8 mouse cellular contexts compared by ENCODE assay signal in the genomic region with DNA sequence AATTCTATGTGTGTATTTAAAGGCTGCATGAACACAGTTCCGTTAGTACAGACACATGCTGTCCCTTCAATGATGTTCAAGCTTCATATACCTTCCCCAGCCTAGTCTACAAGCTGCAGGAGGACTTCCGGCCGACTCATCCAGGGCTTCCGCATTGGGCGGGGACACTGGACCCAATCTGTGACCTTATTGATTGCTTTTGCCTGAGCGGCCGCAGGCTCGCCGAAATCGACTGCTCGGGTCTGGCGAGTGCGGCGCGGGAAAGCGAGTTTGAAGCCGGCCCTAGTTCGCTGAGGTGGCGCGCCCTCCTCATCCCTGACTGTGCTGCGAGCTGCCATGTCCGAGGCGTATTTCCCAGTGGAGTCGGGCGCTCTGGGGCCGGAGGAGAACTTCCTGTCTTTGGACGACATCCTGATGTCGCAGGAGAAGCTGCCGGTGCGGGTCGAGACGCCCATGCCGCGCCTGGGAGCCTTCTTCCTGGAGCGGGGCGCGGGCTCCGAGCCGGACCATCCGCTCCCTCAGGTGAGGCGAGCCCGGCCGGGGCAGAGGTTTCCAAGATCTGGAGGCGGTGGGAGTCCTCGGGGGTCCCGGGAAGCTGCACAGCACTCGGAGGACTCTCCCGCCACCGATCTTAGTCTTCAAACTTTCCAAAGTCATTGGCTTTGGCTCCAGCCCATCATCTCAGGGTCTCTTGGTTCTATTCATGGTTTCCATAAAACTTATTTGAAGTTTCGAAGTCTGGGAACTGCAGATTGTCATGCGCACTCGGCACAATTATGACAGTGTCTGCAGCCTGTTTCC. TPM values are rescaled to one million over a fixed set of nuclear protein-coding genes. Genes with fewer than 3 reads are reported as not detected.
A peak's percentile ranks its signal among the peaks of the same experiment; 100 is the strongest.
DNase-seq lines count a peak whose midpoint lies in the region; ATAC-seq and TF ChIP-seq lines count a peak whose summit lies in the region.

A gene (plus strand): TSS at position 192 of the 801 bp plus-strand sequence.

- H3K4me1 ChIP-seq in ES-E14 (ENCODE audit: control insufficient read depth in 2 of 2, insufficient read depth in 2 of 2, low read length in 2 of 2, poor library complexity in 1 of 2) = no peaks in the 10 kb centered on the region
- peaks cover 9% of the 10 kb centered on the region for H3K4me1 ChIP-seq in forebrain, embryonic 16.5 days (replicated peaks; ENCODE audit: control insufficient read depth, insufficient read depth, low read length)
- peaks cover 9% of the 10 kb centered on the region for H3K4me1 ChIP-seq in lung, embryonic 15.5 days

- no peaks in the 10 kb centered on the region; the same call in 1 of the 2 replicates for H3K27me3 ChIP-seq in forebrain, embryonic 16.5 days (replicated peaks; ENCODE audit: control insufficient read depth, insufficient read depth, low read length)
- no peaks in the 10 kb centered on the region for H3K27me3 ChIP-seq in lung, embryonic 15.5 days

- peak; percentile 92 for DNase-seq in ES-E14 (ENCODE audit: low read depth, low spot score)
- DNase-seq in cerebellum, adult 11-12 months = peak; percentile 89
- DNase-seq in heart, postnatal 4 days = peak; percentile 95
- peak; percentile 84 to 88 for DNase-seq in layer of hippocampus, adult 8-10 months (ENCODE audit: low spot score in 2 of 2)
- peak; percentile 81 for DNase-seq in ovary, adult 18-20 months (ENCODE audit: low spot score)
- DNase-seq in thymus, postnatal 0 days (ENCODE audit: low spot score) = peak; percentile 94

- under 1% methylated on average over 52 of the region's 52 CpGs for WGBS in forebrain, embryonic 16.5 days
- WGBS in lung, embryonic 15.5 days = 2% methylated on average over 52 of the region's 52 CpGs

- peaks cover 2% of the 10 kb centered on the region for H3K36me3 ChIP-seq in ES-E14 (ENCODE audit: control insufficient read depth, insufficient read depth, low read length, poor library complexity, severe bottlenecking)
- no peaks in the 10 kb centered on the region for H3K36me3 ChIP-seq in forebrain, embryonic 16.5 days (ENCODE audit: control insufficient read depth, insufficient read depth)
- peaks cover 1% of the 10 kb centered on the region; the same call in 1 of the 2 replicates for H3K36me3 ChIP-seq in lung, embryonic 15.5 days

- H3K9me3 ChIP-seq in ES-E14 (ENCODE audit: control insufficient read depth, insufficient read depth, low read depth, low read length) = no peaks in the 10 kb centered on the region
- no peaks in the 10 kb centered on the region for H3K9me3 ChIP-seq in forebrain, embryonic 16.5 days (ENCODE audit: control insufficient read depth, low read length)
- no peaks in the 10 kb centered on the region for H3K9me3 ChIP-seq in lung, embryonic 15.5 days

- H3K4me3 ChIP-seq in ES-E14 (ENCODE audit: insufficient read depth in 1 of 2, low read depth in 1 of 2, low read length in 2 of 2, poor library complexity in 1 of 2, severe bottlenecking in 1 of 2) = peak within 1 kb of the TSS; percentile 80 to 95
- peak within 1 kb of the TSS; percentile 58 for H3K4me3 ChIP-seq in forebrain, embryonic 16.5 days (replicated peaks; ENCODE audit: low read length)
- peak within 1 kb of the TSS; percentile 85 for H3K4me3 ChIP-seq in lung, embryonic 15.5 days

- in situ Hi-C loops in ES-E14 (cut with MboI; ENCODE audit: low sequenced_read_pairs in 2 of 2, unreplicated experiment in 2 of 2) = no loop called here

- ATAC-seq in forebrain, embryonic 16.5 days = peak; percentile 97
- peak; percentile 90 for ATAC-seq in lung, embryonic 15.5 days (ENCODE audit: borderline replicate concordance, extremely low read depth, low FRiP score, low TSS enrichment)

- H3K9ac ChIP-seq in ES-E14 (ENCODE audit: insufficient read depth, low read depth, low read length, poor library complexity, severe bottlenecking) = peak within 1 kb of the TSS; percentile 90
- H3K9ac ChIP-seq in forebrain, embryonic 16.5 days (replicated peaks; ENCODE audit: low read depth, low read length) = peak within 1 kb of the TSS; percentile 68
- H3K9ac ChIP-seq in lung, embryonic 15.5 days = peak within 1 kb of the TSS; percentile 77

- peak within 1 kb of the TSS; percentile 89 for H3K4me2 ChIP-seq in forebrain, embryonic 16.5 days (ENCODE audit: low read length)
- peak within 1 kb of the TSS; percentile 70 for H3K4me2 ChIP-seq in lung, embryonic 15.5 days

- no peak within 1 kb of the TSS for H3K27ac ChIP-seq in ES-E14 (ENCODE audit: insufficient read depth, low read depth, low read length, poor library complexity, severe bottlenecking)
- no peak within 1 kb of the TSS for H3K27ac ChIP-seq in forebrain, embryonic 16.5 days (ENCODE audit: low read length)
- peak within 1 kb of the TSS; percentile 57 for H3K27ac ChIP-seq in lung, embryonic 15.5 days

TF ChIP-seq in ES-E14, 5 proteins besides CTCF, POLR2A, EP300 and RAD21:
- TF ChIP-seq MAFK (IDR thresholded peaks at IDR 0.05; ENCODE audit: insufficient read depth, low read depth, low read length) = peak; percentile 34; the same call in 1 of the 2 replicates
- no peak for TF ChIP-seq ZC3H11A (IDR thresholded peaks at IDR 0.05; ENCODE audit: borderline replicate concordance, low read depth, low read length)
- peak; percentile 86 for TF ChIP-seq HCFC1 (IDR thresholded peaks at IDR 0.05; ENCODE audit: borderline replicate concordance, insufficient read depth, low read length)
TF ChIP-seq in ES-E14: peak in this region for 2.

RNA-seq across cellular contexts. Expression of the gene that starts here (rescaled TPM):
- total RNA-seq in ES-E14 (2012; rRNA removed) = 12.7 and 13.9 TPM in 2 replicates
- 10.8 and 11.5 TPM in 2 replicates for polyA plus RNA-seq in forebrain, embryonic 16.5 days (2015; fragmentation: Nextera tagmentation; extraction: Ambion mirVana)
- total RNA-seq in heart, postnatal 4 days (2021) = 1 to 10 TPM; 4.4 to 6.0 TPM
- total RNA-seq in layer of hippocampus, adult 8-10 months (2022) = 1 to 10 TPM; 1.8 to 3.4 (median 2.5) TPM
- polyA plus RNA-seq in lung, embryonic 15.5 days (2015; fragmentation: Nextera tagmentation; extraction: Ambion mirVana) = 23.6 and 25.3 TPM in 2 replicates
- 19.5 and 21.7 TPM in 2 replicates for polyA plus RNA-seq in thymus, postnatal 0 days (2015; fragmentation: Nextera tagmentation; extraction: Ambion mirVana)
